Mouse (Mus musculus) stomach, embryonic 16.5 days (tissue): Measurements from ENCODE around the gene Elane. TPM values are rescaled to one million over a fixed set of nuclear protein-coding genes. Genes with fewer than 3 reads are reported as not detected.

ENCODE experiments used
- ATAC-seq: fragments of 200-750 bp; cut with Nextera tagmentation; 2 replicates; pipeline ENCODE4 v1.8.0; 2017; ENCODE audit warnings: moderate number of reproducible peaks, moderate TSS enrichment; ENCODE audit not compliant: insufficient read depth, low FRiP score
- H3K27ac ChIP-seq: fragments of 300-500 bp; sonication (generic); 2 replicates; pipeline ENCODE4 v1.5.1; 2014; ENCODE audit warnings: low read length
- H3K27me3 ChIP-seq: fragments of 300-500 bp; sonication (generic); 2 replicates; pipeline ENCODE4 v1.6.1; 2014; ENCODE audit warnings: low read length, control low read depth, mixed read lengths; ENCODE audit not compliant: control insufficient read depth, insufficient read depth
- H3K36me3 ChIP-seq: fragments of 300-500 bp; sonication (generic); 2 replicates; pipeline ENCODE4 v1.6.1; 2014; ENCODE audit warnings: low read length; ENCODE audit not compliant: control insufficient read depth, insufficient read depth
- H3K4me1 ChIP-seq: fragments of 300-500 bp; sonication (generic); 2 replicates; pipeline ENCODE4 v1.6.1; 2014; ENCODE audit warnings: low read length, control low read depth, mixed read lengths; ENCODE audit not compliant: control insufficient read depth, insufficient read depth
- H3K4me2 ChIP-seq: fragments of 300-500 bp; sonication (generic); 2 replicates; pipeline ENCODE4 v1.6.1; 2014; ENCODE audit warnings: low read depth, low read length, mixed read lengths
- H3K4me3 ChIP-seq: fragments of 300-500 bp; sonication (generic); replicated peaks from 2 replicates; pipeline ENCODE4 v1.5.1; 2014; ENCODE audit warnings: mild to moderate bottlenecking, low read length
- H3K9ac ChIP-seq: fragments of 300-500 bp; sonication (generic); 2 replicates; pipeline ENCODE4 v1.6.1; 2014; ENCODE audit warnings: low read length
- H3K9me3 ChIP-seq: fragments of 300-500 bp; sonication (generic); replicated peaks from 2 replicates; pipeline ENCODE4 v1.6.1; 2016; ENCODE audit warnings: low read length, control low read depth; ENCODE audit not compliant: control insufficient read depth
- WGBS: fragments of 180-500 bp; shearing (Covaris S2); extraction: QIAGEN DNeasy Blood & Tissue Kit; methylation state at CpG from one replicate; pipeline ENCODE4 v1.1.7; 2014; 5-methylcytosine and 5-hydroxymethylcytosine counted together
- polyA plus RNA-seq: library from polyadenylated mRNA; unstranded; fragments of >200 nt; fragmentation: Nextera tagmentation; extraction: Ambion mirVana; gene quantifications from 2 replicates; pipeline ENCODE4 v1.2.1, GENCODE M21; 2015

The Elane gene
- polyA plus RNA-seq, 1 experiment from 2014 or later, result 9.8 TPM

DNA sequence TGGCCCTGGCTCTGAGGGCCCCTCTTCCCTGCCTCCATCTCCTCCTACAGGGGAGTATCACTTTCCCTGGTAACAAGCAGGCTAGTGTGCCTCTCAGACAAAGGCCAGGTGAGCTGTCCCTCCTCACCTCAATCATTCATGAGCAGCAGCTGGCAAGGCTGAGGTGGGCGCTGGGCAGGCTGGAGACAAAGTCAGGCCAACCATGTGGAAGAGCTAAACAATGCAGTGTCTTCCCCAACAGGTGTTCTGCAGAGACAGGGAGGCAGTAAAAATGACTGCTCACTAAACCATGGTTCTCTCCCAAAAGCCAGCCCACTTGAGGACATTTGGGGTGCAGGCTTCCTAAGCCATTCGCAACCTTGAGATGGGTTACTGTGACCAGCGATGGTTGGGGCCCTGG, 34.4 kb upstream of the Elane start:
- no peaks in the 10 kb centered on the region for H3K9me3 ChIP-seq
- no peaks in the 10 kb centered on the region for H3K27me3 ChIP-seq
- ATAC-seq, result no peak
- no peak overlapping the region; the same call in 1 of the 2 replicates for H3K4me3 ChIP-seq
- peak overlapping the region; percentile 84 for H3K9ac ChIP-seq
- peak overlapping the region; percentile 100 for H3K27ac ChIP-seq
- peaks cover 30% of the 10 kb centered on the region for H3K4me1 ChIP-seq
- H3K36me3 ChIP-seq, result no peaks in the 10 kb centered on the region
- peak overlapping the region; percentile 91 for H3K4me2 ChIP-seq
- 49% methylated on average over 3 of the region's 3 CpGs for WGBS

GRCm38 (mm10) chr10:79852107-79852789, 33.8 kb upstream of the Elane start:
- Histone ChIP-seq H3K27ac (peak overlapping the region; percentile 100), H3K4me2 (peak overlapping the region; percentile 91), H3K36me3 (no peaks in the 10 kb centered on the region), H3K9me3 (no peaks in the 10 kb centered on the region), H3K9ac (peak overlapping the region; percentile 84), H3K4me3 (peak overlapping the region; percentile 97), H3K27me3 (no peaks in the 10 kb centered on the region), H3K4me1 (peaks cover 36% of the 10 kb centered on the region)
- ATAC-seq, result no peak
- WGBS, result 26% methylated on average over 9 of the region's 9 CpGs

- Histone ChIP-seq H3K36me3 (no peaks in the 10 kb centered on the region), H3K27me3 (no peaks in the 10 kb centered on the region), H3K9ac (peak overlapping the region; percentile 84), H3K4me3 (peak overlapping the region; percentile 97), H3K4me2 (peak overlapping the region; percentile 91), H3K4me1 (peaks cover 42% of the 10 kb centered on the region), H3K9me3 (no peaks in the 10 kb centered on the region), H3K27ac (peak overlapping the region; percentile 100)
- 15% methylated on average over 8 of the region's 8 CpGs for WGBS
- no peak for ATAC-seq
These were observed 33.2 kb upstream of the Elane start for GRCm38 (mm10) chr10:79852827-79853226.

GRCm38 (mm10) chr10:79853392-79853791, 32.7 kb upstream of the Elane start:
- Histone ChIP-seq H3K9me3 (no peaks in the 10 kb centered on the region), H3K4me3 (peak overlapping the region; percentile 97), H3K27ac (peak overlapping the region; percentile 100), H3K9ac (peak overlapping the region; percentile 84), H3K4me2 (peak overlapping the region; percentile 91), H3K36me3 (no peaks in the 10 kb centered on the region), H3K27me3 (no peaks in the 10 kb centered on the region), H3K4me1 (peaks cover 47% of the 10 kb centered on the region)
- under 1% methylated on average over 15 of the region's 15 CpGs for WGBS
- ATAC-seq, result peak; percentile 66

- Histone ChIP-seq H3K36me3 (peaks cover under 1% of the 10 kb centered on the region), H3K4me2 (peak within 1 kb of the TSS; percentile 91), H3K4me3 (peak within 1 kb of the TSS; percentile 97), H3K9me3 (no peaks in the 10 kb centered on the region), H3K27me3 (no peaks in the 10 kb centered on the region), H3K9ac (peak within 1 kb of the TSS; percentile 99), H3K27ac (peak within 1 kb of the TSS; percentile 100), H3K4me1 (peaks cover 55% of the 10 kb centered on the region)
- WGBS, result under 1% methylated on average over 75 of the region's 75 CpGs
- peak; percentile 92 for ATAC-seq
These were observed 31.9 kb upstream of the Elane start, which contains the start of gene Ptbp1 for GRCm38 (mm10) chr10:79853860-79854795. Gene Ptbp1 (plus strand): TSS chr10:79854427.

DNA sequence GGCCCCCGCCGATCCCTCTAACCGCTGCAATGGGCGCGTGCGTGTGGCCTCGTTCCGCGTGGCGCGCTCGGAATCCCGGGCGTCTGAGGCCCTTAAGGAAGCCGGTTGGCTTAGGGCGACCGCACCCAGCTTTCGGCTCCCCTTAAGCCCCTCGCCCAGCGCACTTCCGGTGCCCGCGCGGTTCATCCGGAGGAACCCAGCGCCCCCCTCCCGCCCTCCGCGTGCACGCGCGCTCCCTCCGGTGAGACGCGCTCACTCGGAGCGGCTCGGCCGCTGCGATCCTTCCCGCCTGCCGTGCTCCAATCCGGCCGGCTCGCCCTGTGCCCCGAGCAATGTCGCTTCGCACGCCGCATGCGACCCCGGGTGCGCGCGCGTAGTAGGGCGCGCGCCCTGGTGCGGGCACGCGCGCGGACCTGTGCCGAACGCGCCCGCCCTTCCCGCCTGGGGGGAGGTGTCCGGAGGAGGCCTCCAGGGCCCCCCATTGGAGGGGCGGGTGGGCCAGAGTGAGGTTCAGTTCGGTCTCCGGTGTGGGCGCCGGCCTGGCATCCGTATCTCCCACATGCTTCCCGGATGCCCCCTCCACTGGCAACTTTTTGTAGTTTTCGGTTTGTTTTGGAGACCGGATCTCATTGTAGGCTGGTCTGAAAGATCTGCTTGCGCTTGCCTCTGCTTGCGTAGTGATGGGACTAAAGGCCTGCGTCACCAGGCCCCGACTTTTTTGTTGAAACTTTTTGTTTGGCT, 31.1 kb upstream of the Elane start:
- WGBS, result under 1% methylated on average over 82 of the region's 83 CpGs
- peak; percentile 3; the same call in 1 of the 2 replicates for ATAC-seq
- Histone ChIP-seq H3K4me2 (peak overlapping the region; percentile 89), H3K27me3 (no peaks in the 10 kb centered on the region), H3K4me1 (peaks cover 56% of the 10 kb centered on the region), H3K36me3 (peaks cover 9% of the 10 kb centered on the region), H3K9ac (peak overlapping the region; percentile 99), H3K27ac (peak overlapping the region; percentile 100), H3K4me3 (peak overlapping the region; percentile 97), H3K9me3 (no peaks in the 10 kb centered on the region)

GRCm38 (mm10) chr10:79855558-79856184, 30.4 kb upstream of the Elane start:
- ATAC-seq, result no peak
- WGBS, result 2% methylated on average over 10 of the region's 10 CpGs
- Histone ChIP-seq H3K36me3 (peaks cover 16% of the 10 kb centered on the region), H3K4me1 (peaks cover 56% of the 10 kb centered on the region), H3K4me3 (peak overlapping the region; percentile 97), H3K4me2 (peak overlapping the region; percentile 89), H3K27me3 (no peaks in the 10 kb centered on the region), H3K9me3 (no peaks in the 10 kb centered on the region), H3K27ac (peak overlapping the region; percentile 100), H3K9ac (peak overlapping the region; percentile 99)

DNA sequence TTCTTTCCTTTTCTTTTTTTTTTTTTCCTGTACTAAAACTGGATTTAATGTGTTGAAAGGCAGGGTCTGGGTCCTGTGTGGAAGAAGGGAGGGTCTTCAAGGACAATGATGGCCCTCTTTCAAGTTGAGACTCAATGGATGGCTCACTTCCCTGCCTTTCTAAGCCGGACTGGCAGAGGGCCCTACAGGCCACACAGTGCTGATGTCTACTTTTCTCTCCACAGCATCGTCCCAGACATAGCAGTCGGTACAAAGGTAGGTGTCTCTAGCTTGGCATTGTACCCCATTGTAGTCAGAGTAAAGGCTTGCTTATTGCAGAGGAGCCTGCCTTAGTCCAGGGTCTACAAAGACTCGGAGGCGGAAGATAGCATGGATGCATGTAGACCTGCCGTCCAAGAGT, 29.8 kb upstream of the Elane start:
- Histone ChIP-seq H3K27ac (peak overlapping the region; percentile 100), H3K9me3 (no peaks in the 10 kb centered on the region), H3K4me3 (peak overlapping the region; percentile 97), H3K4me2 (peak overlapping the region; percentile 89), H3K4me1 (peaks cover 53% of the 10 kb centered on the region), H3K36me3 (peaks cover 20% of the 10 kb centered on the region), H3K27me3 (no peaks in the 10 kb centered on the region), H3K9ac (peak overlapping the region; percentile 99)
- 19% methylated on average over 6 of the region's 6 CpGs for WGBS
- no peak for ATAC-seq
